Mouse (Mus musculus): ENCODE results near the gene Apold1.
A peak's percentile ranks its signal among the peaks of the same experiment; 100 is the strongest.

Gene Apold1

GRCm38 (mm10) chr6:134981231-134982062, at the start of gene Apold1:
Gene Apold1, plus strand, starts transcription at chr6:134981718.
- DNase-seq (ENCODE audit: low read depth): peak; percentile 47

GRCm38 (mm10) chr6:134932486-134933206, 48.9 kb upstream of the Apold1 start:
- DNase-seq (ENCODE audit: low read depth): no peak

- DNase-seq (ENCODE audit: low read depth): no peak
Measured at GRCm38 (mm10) chr6:134933207-134933558, 48.3 kb upstream of the Apold1 start.

- no peak for DNase-seq (ENCODE audit: low read depth)
Measured at GRCm38 (mm10) chr6:134934305-134934704, 47.2 kb upstream of the Apold1 start.

- DNase-seq (ENCODE audit: low read depth): no peak
Measured at GRCm38 (mm10) chr6:134939781-134940180, 41.7 kb upstream of the Apold1 start.

- DNase-seq (ENCODE audit: low read depth): no peak
Measured at GRCm38 (mm10) chr6:134943759-134944407, 37.6 kb upstream of the Apold1 start.

- DNase-seq (ENCODE audit: low read depth): no peak
Measured at GRCm38 (mm10) chr6:134946054-134946453, 35.5 kb upstream of the Apold1 start.

GRCm38 (mm10) chr6:134946858-134947257, 34.7 kb upstream of the Apold1 start:
- no peak for DNase-seq (ENCODE audit: low read depth)

GRCm38 (mm10) chr6:134947311-134948087, 34.0 kb upstream of the Apold1 start:
- peak; percentile 73 for DNase-seq (ENCODE audit: low read depth)

- no peak for DNase-seq (ENCODE audit: low read depth)
Measured at GRCm38 (mm10) chr6:134948522-134949061, 32.9 kb upstream of the Apold1 start.

- DNase-seq (ENCODE audit: low read depth): no peak
Measured at GRCm38 (mm10) chr6:134949241-134949640, 32.3 kb upstream of the Apold1 start.

GRCm38 (mm10) chr6:134951364-134951763, 30.2 kb upstream of the Apold1 start:
- DNase-seq (ENCODE audit: low read depth): peak; percentile 25

- no peak for DNase-seq (ENCODE audit: low read depth)
Measured at GRCm38 (mm10) chr6:134953976-134954375, 27.5 kb upstream of the Apold1 start.

GRCm38 (mm10) chr6:134956388-134956787, 25.1 kb upstream of the Apold1 start:
- DNase-seq (ENCODE audit: low read depth): no peak

GRCm38 (mm10) chr6:134961286-134961685, 20.2 kb upstream of the Apold1 start:
- DNase-seq (ENCODE audit: low read depth): no peak

GRCm38 (mm10) chr6:134961858-134962517, 19.5 kb upstream of the Apold1 start:
- no peak for DNase-seq (ENCODE audit: low read depth)

GRCm38 (mm10) chr6:134962518-134962893, 19.0 kb upstream of the Apold1 start:
- no peak for DNase-seq (ENCODE audit: low read depth)

- DNase-seq (ENCODE audit: low read depth): no peak
Measured at GRCm38 (mm10) chr6:134963910-134964309, 17.6 kb upstream of the Apold1 start.

- no peak for DNase-seq (ENCODE audit: low read depth)
Measured at GRCm38 (mm10) chr6:134966681-134967080, 14.8 kb upstream of the Apold1 start.

GRCm38 (mm10) chr6:134968326-134968725, 13.2 kb upstream of the Apold1 start:
- no peak for DNase-seq (ENCODE audit: low read depth)

GRCm38 (mm10) chr6:134969498-134969897, 12.0 kb upstream of the Apold1 start:
- DNase-seq (ENCODE audit: low read depth): no peak
